Mouse (Mus musculus) stomach, postnatal 0 days (tissue): ENCODE data around the gene Dimt1.

Experiments used
- CTCF ChIP-seq: IDR thresholded peaks from 2 replicates; pipeline ENCODE4 v1.5.1; 2016; ENCODE audit warnings: antibody characterized with exemption, low read depth, mild to moderate bottlenecking, moderate library complexity
- EP300 ChIP-seq: optimal IDR thresholded peaks from 2 replicates; pipeline ENCODE3; 2016; ENCODE audit warnings: antibody characterized with exemption

- TF ChIP-seq EP300 = no peak
- TF ChIP-seq CTCF = no peak
These were observed 13.6 kb downstream of the Dimt1 start for GRCm38 (mm10) chr13:106960557-106960956.
